Mouse (Mus musculus) heart, embryonic 14.5 days (tissue): ENCODE data around the gene Gamt. TPM values are rescaled to one million over a fixed set of nuclear protein-coding genes. Genes with fewer than 3 reads are reported as not detected.

ENCODE experiments used
- ATAC-seq: fragments of 200-750 bp; cut with Nextera tagmentation; 2 replicates; pipeline ENCODE4 v1.8.0; 2017; ENCODE audit warnings: low read depth, moderate TSS enrichment; ENCODE audit not compliant: insufficient number of reproducible peaks, insufficient read depth, low FRiP score
- H3K27ac ChIP-seq, 2 experiments: fragments of 200-500 bp in 1 of 2; fragments of 300-500 bp in 1 of 2; sonication (generic) in 1 of 2; replicated peaks in 1 of 2; 2 replicates each; pipeline ENCODE4 v1.5.1; 2012 to 2014; ENCODE audit warnings: low read depth in 2 of 2, low read length in 2 of 2, control low read depth in 1 of 2, mild to moderate bottlenecking in 1 of 2, mixed read lengths in 1 of 2; ENCODE audit not compliant: control insufficient read depth in 1 of 2, insufficient read depth in 1 of 2
- H3K27me3 ChIP-seq: fragments of 300-500 bp; sonication (generic); 2 replicates; pipeline ENCODE4 v1.6.1; 2014; ENCODE audit warnings: mild to moderate bottlenecking, low read length, control low read depth; ENCODE audit not compliant: control insufficient read depth, insufficient read depth
- H3K36me3 ChIP-seq: fragments of 300-500 bp; sonication (generic); 2 replicates; pipeline ENCODE4 v1.6.1; 2014; ENCODE audit warnings: mild to moderate bottlenecking, control low read depth, low read length, mixed read lengths; ENCODE audit not compliant: control insufficient read depth, insufficient read depth
- H3K4me1 ChIP-seq, 2 experiments: fragments of 200-500 bp in 1 of 2; fragments of 300-500 bp in 1 of 2; sonication (generic) in 1 of 2; 2 replicates each; pipeline ENCODE4 v1.6.1; 2012 to 2014; ENCODE audit warnings: low read length in 2 of 2, control low read depth in 1 of 2, mixed read lengths in 1 of 2; ENCODE audit not compliant: control insufficient read depth in 2 of 2, insufficient read depth in 2 of 2
- H3K4me2 ChIP-seq: fragments of 300-500 bp; sonication (generic); 2 replicates; pipeline ENCODE4 v1.6.1; 2014; ENCODE audit warnings: mild to moderate bottlenecking, low read length
- H3K4me3 ChIP-seq, 2 experiments: fragments of 200-500 bp in 1 of 2; fragments of 300-500 bp in 1 of 2; sonication (generic) in 1 of 2; 2 replicates each; pipeline ENCODE4 v1.5.1; 2012 to 2014; ENCODE audit warnings: low read length in 2 of 2, mild to moderate bottlenecking in 2 of 2, control low read depth in 1 of 2, low read depth in 1 of 2, moderate library complexity in 1 of 2; ENCODE audit not compliant: control insufficient read depth in 1 of 2, insufficient read depth in 1 of 2
- H3K9ac ChIP-seq: fragments of 300-500 bp; sonication (generic); 2 replicates; pipeline ENCODE4 v1.6.1; 2014; ENCODE audit warnings: mild to moderate bottlenecking, low read length
- H3K9me3 ChIP-seq: fragments of 300-500 bp; sonication (generic); 2 replicates; pipeline ENCODE4 v1.6.1; 2016; ENCODE audit warnings: low read length, control low read depth; ENCODE audit not compliant: control insufficient read depth
- WGBS: fragments of 180-500 bp; shearing (Covaris S2); extraction: QIAGEN DNeasy Blood & Tissue Kit; methylation state at CpG from one replicate; pipeline ENCODE4 v1.1.7; 2014; 5-methylcytosine and 5-hydroxymethylcytosine counted together
- polyA plus RNA-seq: library from polyadenylated mRNA; unstranded; fragments of >200 nt; fragmentation: Nextera tagmentation; extraction: Ambion mirVana; gene quantifications from 2 replicates; pipeline ENCODE4 v1.2.1, GENCODE M21; 2014

Gene Gamt
- polyA plus RNA-seq, 1 experiment from 2014 or later, result 61.5 TPM

DNA sequence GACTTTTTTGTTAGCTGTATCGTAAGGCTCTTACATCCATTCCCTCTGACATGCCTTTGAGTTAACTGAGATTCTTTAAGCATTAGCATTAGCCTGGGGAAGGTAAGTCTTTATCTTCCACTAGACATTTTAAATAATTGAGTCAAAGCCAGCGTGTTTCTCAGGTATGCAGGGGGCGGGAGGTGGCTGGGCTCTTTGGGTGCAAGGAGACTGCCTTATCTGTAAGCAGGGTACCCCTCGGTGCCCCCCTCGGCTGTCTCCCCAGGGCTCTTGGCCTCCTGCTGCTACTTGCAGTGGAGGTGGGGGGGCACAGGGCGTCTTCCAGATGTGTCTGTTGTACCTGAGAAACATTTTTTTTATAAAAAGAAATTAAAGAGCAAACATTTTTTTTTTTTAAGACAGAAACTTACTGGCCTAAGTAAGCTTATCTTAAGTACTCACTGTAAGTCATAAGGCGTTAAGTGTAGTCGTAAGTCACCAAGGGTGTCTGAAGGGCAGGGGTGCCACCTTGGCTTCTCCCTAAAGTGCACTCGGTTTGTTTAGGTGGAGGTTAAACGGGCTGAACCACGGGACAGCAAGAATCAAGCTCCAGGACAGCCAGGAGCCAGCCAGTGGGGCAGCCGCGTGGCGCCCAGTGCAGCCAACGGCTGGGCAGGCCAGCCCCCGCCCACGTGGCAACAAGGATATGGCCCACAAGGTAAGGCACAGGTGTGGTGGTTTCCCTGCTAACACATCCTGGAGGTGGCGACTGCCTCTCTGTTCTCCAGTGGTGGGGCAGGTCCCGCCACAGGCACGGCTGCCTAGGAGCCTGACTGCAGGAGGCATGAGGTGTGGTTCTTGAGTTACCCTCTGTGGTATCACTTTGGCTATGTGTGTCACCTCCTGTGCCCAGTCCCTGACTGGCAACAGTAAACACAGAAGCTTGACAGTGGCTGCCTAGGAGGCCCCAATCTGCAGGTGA lies 21.9 kb upstream of the Gamt start:
- Histone ChIP-seq H3K4me2 (no peak overlapping the region), H3K9ac (0 out of 2 replicates have a peak overlapping the region, but pooled peaks have one; percentile 8), H3K4me1 (peaks cover 15 to 23% of the 10 kb centered on the region in 2 experiments), H3K27me3 (no peaks in the 10 kb centered on the region), H3K4me3 (no peak overlapping the region), H3K9me3 (no peaks in the 10 kb centered on the region), H3K36me3 (peaks cover 100% of the 10 kb centered on the region), H3K27ac (peak overlapping the region in 1 of 2 experiments; percentile 71; a peak in 2 of 4 replicates)
- WGBS, result 76% methylated on average over 20 of the region's 20 CpGs
- ATAC-seq, result no peak

DNA sequence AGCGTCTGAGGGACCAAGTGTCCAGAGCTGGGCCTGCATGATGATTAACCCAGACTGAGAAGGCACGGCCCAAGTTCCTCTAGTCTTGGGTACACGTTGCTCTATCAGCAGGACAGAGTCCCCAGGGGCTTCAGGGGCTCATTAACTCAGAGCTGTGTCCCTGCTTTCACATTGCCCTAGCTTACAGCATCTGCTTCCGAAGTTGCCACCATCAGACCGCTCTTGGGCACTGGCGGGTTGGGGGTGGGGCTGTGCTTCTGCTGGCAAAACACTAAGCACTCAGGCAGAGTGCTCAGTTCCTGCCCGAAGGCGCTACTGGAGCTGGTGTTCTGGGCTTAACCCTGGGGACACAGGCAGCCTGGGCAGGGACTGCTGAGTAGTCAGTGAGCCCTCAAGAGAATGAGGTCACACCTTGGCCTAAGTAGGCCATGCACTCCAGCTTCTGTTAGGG lies 21.1 kb upstream of the Gamt start:
- ATAC-seq, result no peak
- Histone ChIP-seq H3K27ac (peak overlapping the region; percentile 50 to 71), H3K4me1 (peaks cover 15 to 23% of the 10 kb centered on the region in 2 experiments), H3K9ac (peak overlapping the region; percentile 36; the same call in 1 of the 2 replicates), H3K36me3 (peaks cover 100% of the 10 kb centered on the region), H3K4me2 (no peak overlapping the region), H3K27me3 (no peaks in the 10 kb centered on the region), H3K9me3 (no peaks in the 10 kb centered on the region), H3K4me3 (no peak overlapping the region)
- 65% methylated on average over 8 of the region's 8 CpGs for WGBS

DNA sequence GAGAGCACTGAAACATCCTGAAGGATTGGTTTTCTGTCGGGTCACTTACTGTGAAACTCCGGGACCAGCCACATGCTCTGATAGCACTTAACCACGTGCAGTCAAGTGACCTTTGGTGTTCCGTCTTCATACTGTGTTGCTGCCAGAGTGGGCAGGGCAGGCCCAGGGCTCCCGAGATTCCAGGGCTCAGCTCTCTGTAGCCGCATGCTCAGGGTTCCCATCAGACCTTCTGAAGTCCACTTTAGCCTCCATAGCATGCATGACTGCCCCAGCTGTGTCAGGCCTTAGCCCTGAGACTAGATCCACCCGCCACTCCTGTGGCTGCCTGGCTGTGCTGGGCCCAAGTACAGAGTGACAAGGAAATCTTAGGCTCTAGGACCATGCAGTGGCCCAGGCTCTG lies 20.5 kb upstream of the Gamt start:
- peaks cover 99% of the 10 kb centered on the region for H3K36me3 ChIP-seq
- H3K4me3 ChIP-seq, result no peak overlapping the region
- no peaks in the 10 kb centered on the region for H3K9me3 ChIP-seq
- 48% methylated on average over 7 of the region's 7 CpGs for WGBS
- no peaks in the 10 kb centered on the region for H3K27me3 ChIP-seq
- H3K9ac ChIP-seq, result peak overlapping the region; percentile 36; the same call in 1 of the 2 replicates
- peaks cover 15 to 23% of the 10 kb centered on the region in 2 experiments for H3K4me1 ChIP-seq
- no peak overlapping the region for H3K4me2 ChIP-seq
- no peak for ATAC-seq
- peak overlapping the region; percentile 9 to 71 for H3K27ac ChIP-seq

DNA sequence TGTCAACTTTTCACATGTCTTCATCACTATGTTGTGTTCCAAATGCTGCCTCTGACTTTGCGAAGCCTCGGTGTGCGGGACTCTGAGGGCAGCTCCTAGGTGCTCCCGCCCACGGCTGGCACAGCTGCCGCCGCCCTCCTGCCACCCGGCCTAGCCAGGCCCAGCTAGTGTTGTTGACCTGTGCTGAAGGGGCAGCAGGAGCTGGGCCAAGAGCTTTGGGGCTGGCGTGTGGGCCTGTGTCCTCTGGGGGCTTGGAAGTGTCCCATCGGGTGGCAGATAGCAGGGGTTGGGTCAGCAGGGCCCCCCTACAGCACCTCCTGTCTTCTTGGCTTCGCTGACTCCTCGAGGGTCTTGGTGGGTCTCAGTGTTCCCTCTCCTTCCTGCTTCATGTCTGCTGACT lies 18.5 kb upstream of the Gamt start:
- WGBS, result 92% methylated on average over 12 of the region's 12 CpGs
- no peak for ATAC-seq
- Histone ChIP-seq H3K4me1 (peaks cover 15 to 23% of the 10 kb centered on the region in 2 experiments), H3K36me3 (peaks cover 99% of the 10 kb centered on the region), H3K27ac (no peak overlapping the region), H3K9ac (no peak overlapping the region), H3K9me3 (no peaks in the 10 kb centered on the region), H3K4me3 (no peak overlapping the region), H3K4me2 (no peak overlapping the region), H3K27me3 (no peaks in the 10 kb centered on the region)

DNA sequence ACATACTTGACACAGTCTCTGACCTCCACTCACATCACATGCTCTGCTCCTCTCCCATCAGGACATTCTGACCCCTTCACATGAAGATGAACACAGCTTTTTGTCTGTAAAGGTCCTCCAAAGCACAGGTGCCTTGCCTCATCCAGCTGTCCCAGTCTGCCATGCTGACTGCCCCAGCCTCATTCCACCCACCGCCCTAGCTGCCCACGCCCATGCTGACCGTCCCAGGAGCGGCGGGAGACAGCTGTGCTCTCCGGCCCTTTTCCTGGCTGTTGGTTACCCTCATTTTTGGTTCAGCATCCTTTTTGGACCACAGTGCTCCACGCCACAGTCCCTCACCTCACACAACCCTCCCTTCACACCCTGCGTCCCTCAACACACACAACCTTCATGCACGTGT lies 17.6 kb upstream of the Gamt start:
- no peak overlapping the region for H3K4me2 ChIP-seq
- ATAC-seq, result no peak
- WGBS, result 95% methylated on average over 9 of the region's 9 CpGs
- peaks cover 97% of the 10 kb centered on the region for H3K36me3 ChIP-seq
- peaks cover 15 to 23% of the 10 kb centered on the region in 2 experiments for H3K4me1 ChIP-seq
- H3K9ac ChIP-seq, result no peak overlapping the region
- H3K27ac ChIP-seq, result no peak overlapping the region
- no peak overlapping the region for H3K4me3 ChIP-seq
- H3K27me3 ChIP-seq, result no peaks in the 10 kb centered on the region
- no peaks in the 10 kb centered on the region for H3K9me3 ChIP-seq

DNA sequence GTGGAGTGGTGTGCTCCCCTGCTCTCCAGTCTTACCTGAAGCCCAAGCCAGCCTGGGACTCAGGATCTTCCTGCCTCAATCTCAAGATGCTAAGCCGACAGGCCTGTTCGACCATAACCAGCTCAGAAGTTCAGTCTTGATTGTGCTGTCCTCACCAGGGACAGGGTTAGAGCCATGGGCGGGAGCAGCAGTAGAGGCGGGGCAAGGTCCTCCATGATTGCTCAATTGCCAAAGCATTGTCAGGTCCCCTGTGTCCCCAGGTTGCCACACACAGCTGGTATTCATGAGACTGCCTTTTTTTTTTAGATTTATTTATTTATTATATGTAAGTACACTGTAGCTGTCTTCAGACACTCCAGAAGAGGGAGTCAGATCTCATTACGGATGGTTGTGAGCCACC lies 15.4 kb upstream of the Gamt start:
- 86% methylated on average over 4 of the region's 5 CpGs for WGBS
- Histone ChIP-seq H3K27ac (no peak overlapping the region), H3K9ac (no peak overlapping the region), H3K36me3 (peaks cover 88% of the 10 kb centered on the region), H3K4me1 (peaks cover 6 to 9% of the 10 kb centered on the region in 2 experiments), H3K9me3 (no peaks in the 10 kb centered on the region), H3K4me2 (no peak overlapping the region), H3K4me3 (no peak overlapping the region), H3K27me3 (no peaks in the 10 kb centered on the region)
- ATAC-seq, result no peak

DNA sequence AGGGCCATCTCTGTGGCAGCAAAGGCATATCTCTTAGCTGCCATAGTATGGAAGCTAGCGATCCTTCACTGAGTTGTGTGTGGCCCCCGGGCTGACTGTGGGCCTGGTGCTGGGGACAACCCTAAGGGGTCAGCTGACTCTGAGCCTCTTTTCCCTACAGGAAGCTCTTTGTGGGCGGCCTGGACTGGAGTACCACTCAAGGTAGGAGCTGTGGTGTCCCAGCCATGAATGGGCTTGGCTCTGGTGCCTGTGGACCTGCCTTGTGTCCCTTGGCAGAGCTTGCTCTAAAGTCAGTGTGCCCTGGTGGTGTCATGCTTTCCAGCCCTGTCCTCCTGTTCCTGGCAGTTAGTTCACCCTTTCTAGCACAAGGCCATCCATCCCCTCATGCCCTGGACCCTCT lies 13.0 kb upstream of the Gamt start:
- Histone ChIP-seq H3K4me3 (no peak overlapping the region), H3K36me3 (peaks cover 75% of the 10 kb centered on the region), H3K4me1 (peaks cover 10 to 16% of the 10 kb centered on the region in 2 experiments), H3K27me3 (no peaks in the 10 kb centered on the region), H3K27ac (no peak overlapping the region), H3K9me3 (no peaks in the 10 kb centered on the region), H3K4me2 (no peak overlapping the region), H3K9ac (no peak overlapping the region)
- no peak for ATAC-seq
- 76% methylated on average over 3 of the region's 3 CpGs for WGBS
